Mouse (Mus musculus): ENCODE data around the gene Gbp2. TPM values are rescaled to one million over a fixed set of nuclear protein-coding genes. Genes with fewer than 3 reads are reported as not detected.
A peak's percentile ranks its signal among the peaks of the same experiment; 100 is the strongest.
"Not testable (repeated sequence)": the region's sequence is repeated elsewhere in the genome, so short reads cannot be mapped to it uniquely, and the experiment has no call there.

Gene Gbp2
- polyA plus RNA-seq, 1 experiment from 2014 or later, result 2.2 TPM

DNA sequence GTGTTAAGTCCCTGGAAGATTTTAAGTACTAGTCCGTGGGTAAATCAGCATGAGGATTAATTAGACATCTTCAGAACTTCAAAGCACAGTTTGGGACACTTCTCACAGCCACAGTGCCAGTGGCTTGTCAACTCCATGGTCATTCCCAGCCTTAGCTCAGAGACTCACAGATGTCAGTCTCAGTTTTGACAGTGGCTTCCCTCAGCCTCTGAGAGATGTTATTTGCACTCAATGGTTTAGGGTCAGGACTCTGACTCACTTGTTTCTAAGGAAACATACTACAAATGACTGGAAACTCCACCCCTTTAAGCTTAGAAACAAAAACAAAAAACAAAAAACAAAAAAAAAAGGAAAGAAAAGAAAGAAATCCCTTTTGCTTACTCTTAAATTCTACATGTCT, 796 bp upstream of the Gbp2 start:
- no peaks in the 10 kb centered on the region for H3K27me3 ChIP-seq
- no peak overlapping the region for H3K4me2 ChIP-seq
- H3K27ac ChIP-seq, result no peak overlapping the region
- WGBS, result 53% methylated on average over 1 of the region's 1 CpGs
- no peak overlapping the region for H3K4me3 ChIP-seq
- H3K9me3 ChIP-seq (replicated peaks), result no peaks in the 10 kb centered on the region
- H3K4me1 ChIP-seq (replicated peaks), result peaks cover 2% of the 10 kb centered on the region; the same call in 1 of the 2 replicates
- H3K9ac ChIP-seq, result no peak overlapping the region
- H3K36me3 ChIP-seq, result no peaks in the 10 kb centered on the region
- no peak for ATAC-seq (replicated peaks; ENCODE audit: insufficient number of reproducible peaks, insufficient read depth, low FRiP score, low read depth)

GRCm38 (mm10) chr3:142620956-142621562, 657 bp downstream of the Gbp2 start:
- H3K27me3 ChIP-seq, result no peaks in the 10 kb centered on the region
- H3K4me3 ChIP-seq, result peak overlapping the region; percentile 36
- 46% methylated on average over 3 of the region's 3 CpGs for WGBS
- no peak for ATAC-seq (replicated peaks; ENCODE audit: insufficient number of reproducible peaks, insufficient read depth, low FRiP score, low read depth)
- H3K9ac ChIP-seq, result no peak overlapping the region
- peak overlapping the region; percentile 56 for H3K27ac ChIP-seq
- H3K4me1 ChIP-seq (replicated peaks), result peaks cover 2% of the 10 kb centered on the region; the same call in 1 of the 2 replicates
- no peaks in the 10 kb centered on the region for H3K9me3 ChIP-seq (replicated peaks)
- no peaks in the 10 kb centered on the region for H3K36me3 ChIP-seq
- H3K4me2 ChIP-seq, result peak overlapping the region; percentile 54

DNA sequence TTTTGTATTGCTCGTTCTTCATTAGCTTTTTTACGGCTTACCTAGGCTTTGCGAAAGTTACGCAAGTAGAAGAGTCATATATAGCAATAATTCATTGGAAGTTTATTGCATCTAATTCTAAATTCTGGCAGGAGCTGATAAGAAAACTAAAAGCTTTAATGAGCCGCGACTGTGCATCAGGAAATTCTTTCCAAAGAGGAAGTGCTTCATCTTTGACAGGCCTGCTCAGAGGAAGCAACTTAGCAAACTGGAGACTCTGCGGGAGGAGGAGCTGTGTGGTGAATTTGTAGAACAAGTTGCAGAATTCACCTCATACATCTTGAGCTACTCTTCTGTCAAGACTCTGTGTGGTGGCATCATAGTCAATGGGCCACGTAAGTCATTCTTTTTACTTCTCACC, 10.0 kb downstream of the Gbp2 start:
- Histone ChIP-seq H3K9me3 (replicated peaks) (no peaks in the 10 kb centered on the region), H3K4me1 (replicated peaks) (no peaks in the 10 kb centered on the region), H3K27ac (no peak overlapping the region), H3K4me3 (no peak overlapping the region), H3K36me3 (no peaks in the 10 kb centered on the region), H3K4me2 (no peak overlapping the region), H3K27me3 (no peaks in the 10 kb centered on the region), H3K9ac (no peak overlapping the region)
- no peak for ATAC-seq (replicated peaks; ENCODE audit: insufficient number of reproducible peaks, insufficient read depth, low FRiP score, low read depth)
- WGBS, result 70% methylated on average over 8 of the region's 8 CpGs

DNA sequence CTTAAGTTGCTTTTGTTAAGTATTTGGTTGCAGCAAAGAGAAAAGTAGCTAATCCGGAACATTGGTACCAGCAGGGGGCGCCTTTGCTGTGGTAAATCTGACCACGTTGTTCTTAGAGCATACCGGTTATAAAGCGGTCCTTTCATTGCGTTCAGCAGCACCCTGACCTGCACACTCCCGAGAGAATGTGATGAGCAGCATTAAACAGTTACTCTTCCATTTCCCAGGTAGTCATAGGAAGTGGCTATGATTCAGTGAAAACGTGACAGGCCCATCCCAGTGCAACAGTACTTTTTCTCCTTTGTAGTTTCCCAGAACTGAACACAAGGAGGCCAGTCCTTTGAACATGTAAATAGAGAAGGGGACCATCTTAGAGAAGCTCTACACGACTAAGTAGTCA, 19.8 kb downstream of the Gbp2 start:
- 0 out of 2 replicates have a peak overlapping the region, but pooled peaks have one; percentile 5 for H3K4me3 ChIP-seq
- H3K4me2 ChIP-seq, result peak overlapping the region; percentile 37
- no peaks in the 10 kb centered on the region for H3K36me3 ChIP-seq
- no peaks in the 10 kb centered on the region for H3K4me1 ChIP-seq (replicated peaks)
- ATAC-seq (replicated peaks; ENCODE audit: insufficient number of reproducible peaks, insufficient read depth, low FRiP score, low read depth), result no peak
- no peak overlapping the region for H3K9ac ChIP-seq
- H3K9me3 ChIP-seq (replicated peaks), result no peaks in the 10 kb centered on the region
- WGBS, result 6% methylated on average over 9 of the region's 9 CpGs
- no peaks in the 10 kb centered on the region for H3K27me3 ChIP-seq
- H3K27ac ChIP-seq, result no peak overlapping the region

DNA sequence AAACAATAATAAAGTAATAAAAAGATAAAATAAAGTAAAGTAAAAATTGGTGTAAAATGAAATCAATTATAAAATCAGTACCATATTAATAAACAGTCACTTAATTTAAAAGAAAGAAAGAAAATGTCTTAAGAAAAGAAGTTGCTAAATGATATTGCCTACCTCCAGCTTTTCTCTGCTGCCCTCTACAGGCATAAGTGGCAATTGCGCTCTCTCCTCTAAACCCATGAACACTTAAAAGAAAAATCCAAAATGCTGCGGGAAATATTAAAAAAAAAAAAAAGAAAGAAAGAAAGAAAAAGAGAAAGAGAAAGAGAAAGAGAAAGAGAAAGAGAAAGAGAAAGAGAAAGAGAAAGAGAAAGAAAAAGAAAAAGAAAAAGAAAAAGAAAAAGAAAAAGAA, 25.5 kb downstream of the Gbp2 start:
- 4% methylated on average over 2 of the region's 2 CpGs for WGBS

GRCm38 (mm10) chr3:142647836-142648235, 27.4 kb downstream of the Gbp2 start:
- not testable (repeated sequence) for ATAC-seq (replicated peaks; ENCODE audit: insufficient number of reproducible peaks, insufficient read depth, low FRiP score, low read depth); H3K4me2 ChIP-seq; H3K9me3 ChIP-seq (replicated peaks); H3K27me3 ChIP-seq; H3K27ac ChIP-seq; H3K4me1 ChIP-seq (replicated peaks); H3K4me3 ChIP-seq; H3K9ac ChIP-seq; H3K36me3 ChIP-seq
- 52% methylated on average over 7 of the region's 7 CpGs for WGBS

More for the DNA sequence above, 25.5 kb downstream of the Gbp2 start:
- not testable (repeated sequence) for H3K4me2 ChIP-seq; H3K9me3 ChIP-seq (replicated peaks); H3K36me3 ChIP-seq; H3K27ac ChIP-seq; H3K9ac ChIP-seq; H3K4me1 ChIP-seq (replicated peaks); H3K27me3 ChIP-seq; H3K4me3 ChIP-seq; ATAC-seq (replicated peaks; ENCODE audit: insufficient number of reproducible peaks, insufficient read depth, low FRiP score, low read depth)

GRCm38 (mm10) chr3:142650205-142650604, 29.8 kb downstream of the Gbp2 start:
- H3K9ac ChIP-seq, result no peak overlapping the region
- H3K9me3 ChIP-seq (replicated peaks), result no peaks in the 10 kb centered on the region
- H3K36me3 ChIP-seq, result no peaks in the 10 kb centered on the region
- no peak overlapping the region for H3K27ac ChIP-seq
- 47% methylated on average over 2 of the region's 2 CpGs for WGBS
- H3K4me2 ChIP-seq, result no peak overlapping the region
- ATAC-seq (replicated peaks; ENCODE audit: insufficient number of reproducible peaks, insufficient read depth, low FRiP score, low read depth), result no peak
- H3K4me1 ChIP-seq (replicated peaks), result no peaks in the 10 kb centered on the region
- no peaks in the 10 kb centered on the region for H3K27me3 ChIP-seq
- no peak overlapping the region for H3K4me3 ChIP-seq

DNA sequence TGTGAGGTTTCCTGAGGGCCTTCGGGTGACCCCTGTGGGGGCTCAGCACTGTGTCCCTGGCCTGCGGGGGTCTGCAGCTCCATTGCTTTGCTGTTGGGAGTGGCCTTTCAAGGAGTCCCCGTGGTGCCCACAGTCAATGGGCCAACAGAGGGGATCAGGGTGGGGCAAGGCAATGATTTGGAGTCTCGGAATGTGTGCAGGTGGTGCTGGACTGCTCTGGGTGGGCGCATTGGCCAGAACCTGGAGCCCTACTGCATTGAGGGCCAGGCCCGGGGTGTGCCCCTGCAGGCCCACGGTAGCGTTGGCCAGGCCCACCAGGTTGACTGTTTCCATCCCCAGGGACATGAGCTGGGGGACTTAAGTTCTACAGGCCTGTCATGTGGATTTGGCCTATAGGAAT, 44.3 kb downstream of the Gbp2 start:
- H3K4me3 ChIP-seq, result no peak overlapping the region
- no peak for ATAC-seq (replicated peaks; ENCODE audit: insufficient number of reproducible peaks, insufficient read depth, low FRiP score, low read depth)
- no peaks in the 10 kb centered on the region for H3K4me1 ChIP-seq (replicated peaks)
- 89% methylated on average over 8 of the region's 8 CpGs for WGBS
- H3K27ac ChIP-seq, result no peak overlapping the region
- no peaks in the 10 kb centered on the region for H3K27me3 ChIP-seq
- no peaks in the 10 kb centered on the region for H3K36me3 ChIP-seq
- no peak overlapping the region for H3K4me2 ChIP-seq
- H3K9me3 ChIP-seq (replicated peaks), result no peaks in the 10 kb centered on the region
- H3K9ac ChIP-seq, result no peak overlapping the region

- no peaks in the 10 kb centered on the region for H3K9me3 ChIP-seq (replicated peaks)
- ATAC-seq (replicated peaks; ENCODE audit: insufficient number of reproducible peaks, insufficient read depth, low FRiP score, low read depth), result no peak
- H3K27me3 ChIP-seq, result no peaks in the 10 kb centered on the region
- H3K9ac ChIP-seq, result no peak overlapping the region
- H3K4me3 ChIP-seq, result no peak overlapping the region
- WGBS, result 89% methylated on average over 1 of the region's 1 CpGs
- H3K4me2 ChIP-seq, result no peak overlapping the region
- H3K36me3 ChIP-seq, result no peaks in the 10 kb centered on the region
- H3K4me1 ChIP-seq (replicated peaks), result no peaks in the 10 kb centered on the region
- H3K27ac ChIP-seq, result no peak overlapping the region
Observed at GRCm38 (mm10) chr3:142674607-142675006, 54.2 kb downstream of the Gbp2 start.

Small RNAs within 50 kb of the gene (microRNA-seq; reads per million reads assigned to microRNA genes)
- gene Mir6381, result not detected

Other genes with a start within 250 kb of the Gbp2 start
- gene Pdlim5, start 224.9 kb upstream of the Gbp2 start, polyA plus RNA-seq (2015; fragmentation: Nextera tagmentation; extraction: Ambion mirVana), result 180 and 220 TPM in 2 replicates
- 0.19 and 0.20 TPM in 2 replicates for gene Gbp5, start 126.6 kb upstream of the Gbp2 start, polyA plus RNA-seq (2015; fragmentation: Nextera tagmentation; extraction: Ambion mirVana)
- gene Gbp7, start 90.3 kb upstream of the Gbp2 start, polyA plus RNA-seq (2015; fragmentation: Nextera tagmentation; extraction: Ambion mirVana), result 3.5 and 5.9 TPM in 2 replicates
- 1.8 and 3.0 TPM in 2 replicates for gene Gbp3, start 60.6 kb upstream of the Gbp2 start, polyA plus RNA-seq (2015; fragmentation: Nextera tagmentation; extraction: Ambion mirVana)
- gene Gbp2b, start 25.8 kb upstream of the Gbp2 start, polyA plus RNA-seq (2015; fragmentation: Nextera tagmentation; extraction: Ambion mirVana), result not detected in 2 replicates
- gene Kyat3, start 80.4 kb downstream of the Gbp2 start, polyA plus RNA-seq (2015; fragmentation: Nextera tagmentation; extraction: Ambion mirVana), result 12.2 and 13.6 TPM in 2 replicates
- gene Gtf2b, start 144.4 kb downstream of the Gbp2 start, polyA plus RNA-seq (2015; fragmentation: Nextera tagmentation; extraction: Ambion mirVana), result 58.4 and 58.8 TPM in 2 replicates